Mouse (Mus musculus): ENCODE data around the gene Tmem127. TPM values are rescaled to one million over a fixed set of nuclear protein-coding genes. Genes with fewer than 3 reads are reported as not detected.

Gene Tmem127
- total and polyA plus RNA-seq, 3 experiments = 11.5 to 15.8 (median 11.9) TPM

DNA sequence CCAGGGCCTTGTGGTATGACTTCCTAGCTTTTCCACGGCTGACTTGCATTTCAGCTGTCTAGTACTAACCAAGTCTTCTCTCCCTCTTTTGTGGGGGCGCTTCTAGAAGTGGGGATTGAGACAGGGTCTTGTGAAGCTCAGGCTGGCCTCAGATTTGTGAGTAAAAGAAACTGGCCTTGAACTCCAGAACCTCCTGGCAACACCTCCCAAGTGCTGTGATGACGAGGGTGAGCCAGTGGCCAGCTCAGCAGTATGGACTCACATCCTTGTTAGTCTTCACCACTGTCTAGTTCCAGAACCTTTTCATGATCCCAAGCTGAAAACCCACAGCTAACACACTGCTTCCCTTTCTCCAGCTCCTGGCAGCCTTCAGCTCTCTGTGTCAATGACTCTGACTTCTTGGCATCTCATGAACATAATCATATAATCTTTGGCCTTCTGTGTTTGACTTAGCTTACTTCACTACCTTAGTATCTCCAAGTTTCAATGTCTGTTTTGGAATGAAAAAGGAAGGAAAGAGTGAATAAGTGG is 7.0 kb downstream of the Tmem127 start:
- no peaks in the 10 kb centered on the region for H3K9me3 ChIP-seq (replicated peaks; ENCODE audit: low read length)
- H3K4me3 ChIP-seq (replicated peaks in 1 of 3; ENCODE audit: low read depth in 2 of 3, low read length in 2 of 3, poor library complexity in 1 of 3) = no peak overlapping the region
- DNase-seq (ENCODE audit: extremely low read depth) = no peak
- dilution Hi-C loops (cut with MboI; ENCODE audit: extremely low pct_ligation_motif_present, extremely low pct_unique_long_range_greater_than_20kb, low sequenced_read_pairs) = no loop called here
- H3K4me2 ChIP-seq (ENCODE audit: insufficient read depth, low read depth, poor library complexity, severe bottlenecking) = no peak overlapping the region
- H3K36me3 ChIP-seq (replicated peaks in 1 of 2; ENCODE audit: control insufficient read depth in 1 of 2, insufficient read depth in 1 of 2, low read length in 1 of 2) = peaks cover 37 to 85% of the 10 kb centered on the region in 2 experiments
- H3K27me3 ChIP-seq (replicated peaks) = no peaks in the 10 kb centered on the region
- no peak overlapping the region for H3K27ac ChIP-seq (ENCODE audit: insufficient read depth, low read depth)
- peaks cover 0 to 8% of the 10 kb centered on the region in 2 experiments; a peak in 1 of 4 replicates for H3K4me1 ChIP-seq (ENCODE audit: control insufficient read depth in 1 of 2, insufficient read depth in 2 of 2)
- H3K9ac ChIP-seq (ENCODE audit: insufficient read depth, low read depth) = no peak overlapping the region
- no peaks in the 10 kb centered on the region; the same call in 1 of the 2 replicates for H3K79me2 ChIP-seq (replicated peaks; ENCODE audit: control insufficient read depth, extremely low read depth, insufficient read depth, poor library complexity, severe bottlenecking)
- TF ChIP-seq PAX5 (IDR thresholded peaks at IDR 0.05; ENCODE audit: low read length) (no peak), ZMIZ1 (IDR thresholded peaks at IDR 0.05; ENCODE audit: low read depth, low read length) (no peak), MEF2A (IDR thresholded peaks at IDR 0.05; ENCODE audit: borderline replicate concordance, low read depth, low read length) (no peak), EP300 (IDR thresholded peaks at IDR 0.05; ENCODE audit: low read length) (no peak), BHLHE40 (IDR thresholded peaks at IDR 0.05; ENCODE audit: low read depth, low read length) (no peak), NELFE (IDR thresholded peaks at IDR 0.05; ENCODE audit: low read depth, low read length) (no peak), MAZ (IDR thresholded peaks at IDR 0.05; ENCODE audit: low read depth, low read length) (no peak), ZNF384 (IDR thresholded peaks at IDR 0.05; ENCODE audit: low read depth, low read length) (no peak), CHD1 (IDR thresholded peaks at IDR 0.05; ENCODE audit: low read depth, low read length) (no peak), USF1 (IDR thresholded peaks at IDR 0.05; ENCODE audit: low read depth, low read length) (no peak), SMC3 (IDR thresholded peaks at IDR 0.05; ENCODE audit: low read depth, low read length) (no peak), E2F4 (IDR thresholded peaks at IDR 0.05; ENCODE audit: insufficient replicate concordance, low read depth, low read length) (no peak), RCOR1 (conservative IDR thresholded peaks at IDR 0.05; ENCODE audit: low read depth, low read length) (no peak), KAT2A (IDR thresholded peaks at IDR 0.05; ENCODE audit: insufficient replicate concordance, low read length) (no peak), UBTF (IDR thresholded peaks at IDR 0.05; ENCODE audit: low read depth, low read length) (no peak), MXI1 (IDR thresholded peaks at IDR 0.05; ENCODE audit: low read depth, low read length) (no peak)
- in situ Hi-C loops (cut with MboI; ENCODE audit: low pct_ligation_motif_present, low pct_unique_long_range_greater_than_20kb, low sequenced_read_pairs) = no loop called here

DNA sequence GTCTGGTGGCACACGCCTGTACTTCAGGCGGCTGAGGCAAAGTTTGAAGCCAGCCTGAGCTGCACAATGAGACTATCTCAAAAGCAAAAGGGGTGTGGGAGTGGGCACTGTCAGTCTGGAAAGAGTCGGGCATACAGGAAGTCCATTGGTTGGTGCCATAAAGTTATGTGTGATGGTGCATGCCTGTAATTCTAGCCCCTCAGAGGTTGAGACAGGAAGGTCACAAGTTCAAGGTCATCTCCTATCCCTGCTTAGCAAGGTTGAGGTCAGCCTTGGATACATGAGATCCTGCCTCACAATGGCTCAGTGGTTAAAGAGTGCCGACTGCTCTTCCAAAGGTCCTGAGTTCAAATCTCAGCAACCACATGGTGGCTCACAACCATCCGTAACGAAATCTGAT is 7.6 kb downstream of the Tmem127 start:
- H3K4me3 ChIP-seq (replicated peaks in 1 of 3; ENCODE audit: low read depth in 2 of 3, low read length in 2 of 3, poor library complexity in 1 of 3) = no peak overlapping the region
- H3K9me3 ChIP-seq (replicated peaks; ENCODE audit: low read length) = no peaks in the 10 kb centered on the region
- H3K79me2 ChIP-seq (replicated peaks; ENCODE audit: control insufficient read depth, extremely low read depth, insufficient read depth, poor library complexity, severe bottlenecking) = no peaks in the 10 kb centered on the region; the same call in 1 of the 2 replicates
- dilution Hi-C loops (cut with MboI; ENCODE audit: extremely low pct_ligation_motif_present, extremely low pct_unique_long_range_greater_than_20kb, low sequenced_read_pairs) (no loop called here), in situ Hi-C loops (cut with MboI; ENCODE audit: low pct_ligation_motif_present, low pct_unique_long_range_greater_than_20kb, low sequenced_read_pairs) (no loop called here)
- TF ChIP-seq NRF1 (IDR thresholded peaks at IDR 0.05; ENCODE audit: low read depth, low read length) (no peak), BHLHE40 (IDR thresholded peaks at IDR 0.05; ENCODE audit: low read depth, low read length) (no peak), ELF1 (IDR thresholded peaks at IDR 0.05; ENCODE audit: low read depth, low read length) (no peak), ETS1 (conservative IDR thresholded peaks at IDR 0.05; ENCODE audit: low read depth, low read length) (no peak), RCOR1 (conservative IDR thresholded peaks at IDR 0.05; ENCODE audit: low read depth, low read length) (no peak), EP300 (IDR thresholded peaks at IDR 0.05; ENCODE audit: low read length) (no peak), NELFE (IDR thresholded peaks at IDR 0.05; ENCODE audit: low read depth, low read length) (no peak), HCFC1 (IDR thresholded peaks at IDR 0.05; ENCODE audit: low read depth, low read length) (no peak), TCF12 (IDR thresholded peaks at IDR 0.05; ENCODE audit: low read depth, low read length) (no peak), JUN (IDR thresholded peaks at IDR 0.05; ENCODE audit: insufficient read depth, low read depth, low read length) (no peak), ZKSCAN1 (IDR thresholded peaks at IDR 0.05; ENCODE audit: borderline replicate concordance, low read depth, low read length) (no peak)
- no peak overlapping the region for H3K4me2 ChIP-seq (ENCODE audit: insufficient read depth, low read depth, poor library complexity, severe bottlenecking)
- no peak overlapping the region for H3K27ac ChIP-seq (ENCODE audit: insufficient read depth, low read depth)
- no peaks in the 10 kb centered on the region for H3K27me3 ChIP-seq (replicated peaks)
- H3K4me1 ChIP-seq (ENCODE audit: control insufficient read depth in 1 of 2, insufficient read depth in 2 of 2) = peaks cover 0 to 4% of the 10 kb centered on the region in 2 experiments; a peak in 1 of 4 replicates
- no peak for DNase-seq (ENCODE audit: extremely low read depth)
- H3K36me3 ChIP-seq (replicated peaks in 1 of 2; ENCODE audit: control insufficient read depth in 1 of 2, insufficient read depth in 1 of 2, low read length in 1 of 2) = peaks cover 38 to 88% of the 10 kb centered on the region in 2 experiments
- H3K9ac ChIP-seq (ENCODE audit: insufficient read depth, low read depth) = no peak overlapping the region
